Mouse (Mus musculus) cerebellum, postnatal 14 days (tissue): ENCODE measurements around the gene Mex3a.

ENCODE experiments used
- DNase-seq, 2 experiments: peaks; one replicate each; pipeline ENCODE4 v3.0.0; 2021; ENCODE audit warnings: mixed read lengths in 2 of 2

Mex3a gene

DNA sequence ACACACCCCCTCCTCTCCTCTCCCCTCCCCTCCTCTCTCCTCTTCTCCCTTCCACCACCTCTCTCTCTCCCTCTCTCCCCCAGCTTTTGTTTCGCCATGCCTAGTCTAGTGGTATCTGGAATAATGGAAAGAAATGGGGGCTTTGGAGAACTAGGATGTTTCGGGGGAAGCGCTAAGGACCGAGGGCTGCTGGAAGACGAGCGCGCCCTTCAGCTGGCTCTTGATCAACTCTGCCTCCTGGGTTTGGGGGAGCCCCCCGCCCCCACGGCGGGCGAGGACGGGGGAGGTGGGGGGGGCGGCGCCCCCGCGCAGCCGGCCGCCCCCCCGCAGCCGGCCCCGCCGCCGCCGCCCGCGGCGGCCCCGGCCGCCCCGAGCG, at the start of gene Mex3a:
Gene Mex3a, plus strand, starts transcription at position 97 of the 376 bp plus-strand sequence.
- peak in 1 of 2 experiments; percentile 37 for DNase-seq

DNA sequence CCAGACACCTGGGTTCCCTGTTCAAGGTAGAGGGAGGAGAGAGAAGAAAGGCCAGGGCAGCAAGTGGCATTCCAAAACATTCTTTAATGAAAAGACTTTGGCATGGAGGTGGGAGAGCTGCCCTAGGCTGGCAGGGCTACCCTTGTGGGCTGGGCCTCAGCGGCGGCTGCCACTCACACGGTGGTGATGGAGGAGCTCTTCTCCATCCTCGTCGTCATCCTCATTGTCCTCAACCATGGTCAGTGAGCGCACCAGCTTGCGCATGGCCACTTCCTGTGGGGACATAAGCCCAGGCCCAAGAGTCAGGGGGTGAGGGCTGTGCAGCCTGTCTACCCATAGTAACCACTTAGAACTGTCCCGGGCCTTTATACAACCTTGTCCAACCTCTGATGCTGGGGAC, 49.1 kb upstream of the Mex3a start:
- no peak for DNase-seq

DNA sequence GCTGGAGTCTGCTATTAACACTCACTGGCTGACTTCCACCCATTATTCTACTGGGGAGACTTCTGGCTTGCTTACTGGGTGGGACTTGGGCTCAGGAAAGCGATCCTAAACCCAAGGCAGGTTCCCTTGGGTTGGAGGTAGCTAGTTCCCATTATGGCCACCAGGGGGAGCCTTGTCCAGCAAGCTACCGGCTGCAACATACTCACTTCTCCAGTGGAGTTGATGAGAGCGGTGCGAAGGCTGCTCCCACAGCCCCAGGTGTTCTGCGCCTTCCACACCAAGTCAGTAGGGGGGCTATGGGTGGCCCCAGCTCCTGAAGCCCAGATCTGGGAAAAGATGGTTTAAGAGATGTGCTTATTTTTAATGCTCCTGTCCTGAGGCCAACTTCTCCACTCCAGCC, 48.6 kb upstream of the Mex3a start:
- DNase-seq = peak; percentile 89 to 93

DNA sequence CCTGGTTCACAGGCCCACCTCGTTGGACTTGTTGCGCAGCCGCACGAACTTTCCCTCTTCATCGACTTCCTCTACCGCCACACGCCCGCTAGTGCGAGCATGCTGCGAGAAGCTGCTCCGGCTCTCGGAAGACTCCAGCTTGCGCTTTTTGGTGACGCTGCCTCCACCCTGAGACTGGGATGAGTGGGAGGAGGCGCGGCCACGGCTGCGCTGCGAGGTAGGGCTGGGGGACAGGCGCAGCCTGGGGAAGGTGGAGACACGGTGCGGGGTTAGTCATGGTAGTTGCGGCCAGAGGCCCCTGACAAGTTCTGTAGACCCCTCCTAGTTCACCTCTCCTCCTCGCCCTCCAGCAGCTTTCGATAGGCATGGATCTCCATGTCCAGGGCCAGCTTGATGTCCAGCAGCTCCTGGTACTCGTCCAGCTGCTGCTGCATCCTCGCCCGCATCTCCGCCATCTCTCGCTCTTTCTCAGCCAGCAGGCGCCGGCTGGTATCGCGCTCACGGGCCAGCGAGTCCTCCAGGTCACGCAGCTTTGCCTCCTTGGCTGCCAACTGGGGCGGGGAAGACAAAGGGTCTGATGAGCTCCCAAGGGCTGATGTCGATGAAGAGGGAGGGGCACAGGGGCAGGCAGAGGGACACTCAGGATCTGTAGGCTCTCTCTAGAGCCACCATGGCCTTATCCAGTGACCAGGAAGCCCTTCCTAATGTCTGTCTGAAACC, 47.4 kb upstream of the Mex3a start:
- DNase-seq = peak; percentile 58 to 72

DNA sequence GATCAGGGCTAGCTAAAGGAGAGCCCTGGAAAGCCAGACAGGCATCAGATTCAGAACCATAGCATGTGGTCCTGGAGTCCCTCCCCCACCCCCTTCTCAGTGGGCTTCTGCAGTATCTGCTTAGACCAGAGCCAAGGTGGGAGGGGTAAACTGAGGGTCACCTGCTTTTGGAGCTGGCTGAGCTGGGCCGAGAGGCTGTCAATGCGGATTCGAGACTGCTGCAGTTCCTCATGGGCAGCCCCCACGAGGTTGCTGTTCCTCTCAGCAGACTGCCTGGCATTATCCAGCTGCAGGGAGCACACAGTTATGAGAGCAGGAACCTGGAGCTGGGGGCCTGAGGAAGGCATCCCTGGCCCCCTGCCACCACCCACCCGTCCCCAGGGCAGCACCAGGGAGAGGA, 46.2 kb upstream of the Mex3a start:
- DNase-seq = no peak

DNA sequence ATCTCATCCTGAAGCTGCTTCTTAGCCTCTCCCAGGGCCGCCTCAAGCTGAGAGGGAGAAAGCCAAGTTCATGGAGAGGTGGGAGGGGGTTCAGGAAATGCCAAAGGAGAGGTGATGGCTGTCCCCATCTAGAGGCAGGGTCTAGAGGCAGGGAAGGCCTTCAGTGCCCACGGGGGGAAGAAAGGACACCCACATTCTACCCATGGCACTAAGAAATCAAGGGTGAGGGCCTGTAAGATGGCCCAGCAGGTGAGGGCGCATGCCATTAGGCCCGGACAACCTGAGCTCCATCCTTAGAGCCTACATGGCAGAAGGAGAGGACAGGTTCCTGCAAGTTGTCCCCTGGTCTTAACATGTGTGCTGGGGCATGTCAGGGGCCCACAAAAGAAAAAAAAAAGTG, 45.3 kb upstream of the Mex3a start:
- DNase-seq = no peak

DNA sequence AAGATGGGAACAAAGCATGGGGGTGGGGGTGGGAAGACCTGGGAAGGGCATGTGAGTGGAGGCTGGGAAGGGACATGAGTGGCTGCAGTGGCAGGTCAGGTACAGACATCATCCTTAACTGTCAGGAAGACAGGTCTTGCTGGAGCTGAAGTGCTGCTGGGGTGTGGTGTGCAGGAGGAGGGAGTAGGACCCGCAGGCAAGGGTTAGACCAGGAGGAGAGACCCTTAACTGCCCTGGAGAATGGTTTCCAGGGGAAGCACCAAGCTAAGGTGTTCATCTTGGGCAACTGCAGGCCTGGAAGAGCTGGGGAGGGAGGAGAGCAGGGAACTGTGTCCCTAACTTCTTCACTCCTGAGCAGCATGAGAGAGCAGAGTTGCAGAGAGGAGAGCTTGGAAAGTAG, 44.8 kb upstream of the Mex3a start:
- DNase-seq = no peak

DNA sequence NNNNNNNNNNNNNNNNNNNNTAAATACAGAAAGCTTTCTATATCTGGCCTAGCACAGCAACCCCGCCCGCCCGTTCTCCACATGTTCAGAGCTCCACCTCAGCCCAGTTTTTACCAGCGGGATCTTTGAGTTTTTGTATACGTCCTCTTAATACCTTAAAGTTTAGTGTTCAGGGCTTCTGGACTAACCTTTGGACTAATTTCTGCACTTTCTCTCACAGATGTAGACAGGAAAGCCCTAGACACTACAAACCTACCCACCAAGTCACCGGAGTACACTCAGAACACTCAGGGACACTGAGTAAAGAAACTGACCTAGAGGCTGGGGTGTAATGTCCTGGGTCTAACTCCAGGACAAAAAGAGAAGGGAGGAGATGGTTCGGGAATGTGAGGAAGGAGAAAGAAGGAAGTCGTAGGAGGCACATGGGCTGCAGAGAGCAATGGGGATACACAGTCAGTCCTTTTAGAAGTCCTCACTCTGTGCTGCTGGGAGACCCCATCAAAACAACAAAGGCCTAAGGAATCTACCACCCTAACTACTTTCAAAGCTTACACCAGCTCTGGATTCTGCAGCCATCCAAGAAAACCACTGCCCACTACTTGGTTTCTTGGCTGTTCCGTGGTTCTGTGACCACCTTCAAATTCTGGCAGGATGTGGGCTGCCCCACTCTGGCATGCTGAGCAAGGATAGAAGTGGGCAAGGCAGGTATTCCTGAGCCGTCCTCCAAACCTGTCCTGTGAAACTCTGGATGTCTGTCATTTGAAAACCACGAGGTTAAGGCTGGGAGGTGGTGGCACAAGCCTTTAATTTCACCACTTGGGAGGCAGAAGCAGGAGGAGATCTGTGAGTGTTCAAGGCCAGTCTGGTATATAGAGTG, 38.3 kb upstream of the Mex3a start:
- DNase-seq = no peak

DNA sequence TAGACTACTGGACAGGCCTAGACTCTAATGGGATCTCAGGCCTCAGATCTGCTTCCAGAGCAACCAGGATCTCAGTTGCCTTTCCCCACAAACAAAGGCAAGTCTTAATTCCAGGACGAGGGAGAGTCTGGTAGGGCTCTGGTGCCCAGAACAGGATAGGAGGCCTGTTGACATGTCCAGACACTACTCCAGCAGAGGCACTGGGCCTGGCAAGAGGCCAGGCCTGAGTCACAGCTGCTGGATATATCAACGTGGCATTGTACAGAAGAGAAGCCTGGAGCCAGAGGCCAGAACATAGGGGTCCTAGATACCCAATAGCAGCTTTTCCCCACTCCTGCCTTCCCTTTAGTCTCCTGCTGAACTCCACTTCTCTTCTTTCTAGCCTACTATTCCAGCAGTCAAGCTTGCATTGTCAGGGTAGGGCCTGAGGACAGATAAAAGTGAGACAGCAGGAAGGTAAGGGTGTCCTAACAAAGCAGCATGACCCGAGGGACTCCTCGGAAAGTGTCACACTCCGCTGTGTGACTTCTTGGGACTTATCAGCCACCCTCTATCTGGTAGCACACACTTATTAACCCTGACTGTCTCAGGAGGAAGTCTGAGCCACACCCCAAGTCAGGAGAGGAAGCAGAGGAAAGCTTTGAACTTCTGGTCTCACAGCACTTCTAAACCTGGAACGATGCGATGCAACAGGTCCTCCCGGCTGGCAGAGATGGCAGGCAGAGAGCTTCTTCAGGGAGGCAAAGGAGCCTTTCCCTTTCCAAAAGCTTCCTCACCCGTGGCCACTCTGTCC, 37.2 kb upstream of the Mex3a start:
- DNase-seq = no peak

DNA sequence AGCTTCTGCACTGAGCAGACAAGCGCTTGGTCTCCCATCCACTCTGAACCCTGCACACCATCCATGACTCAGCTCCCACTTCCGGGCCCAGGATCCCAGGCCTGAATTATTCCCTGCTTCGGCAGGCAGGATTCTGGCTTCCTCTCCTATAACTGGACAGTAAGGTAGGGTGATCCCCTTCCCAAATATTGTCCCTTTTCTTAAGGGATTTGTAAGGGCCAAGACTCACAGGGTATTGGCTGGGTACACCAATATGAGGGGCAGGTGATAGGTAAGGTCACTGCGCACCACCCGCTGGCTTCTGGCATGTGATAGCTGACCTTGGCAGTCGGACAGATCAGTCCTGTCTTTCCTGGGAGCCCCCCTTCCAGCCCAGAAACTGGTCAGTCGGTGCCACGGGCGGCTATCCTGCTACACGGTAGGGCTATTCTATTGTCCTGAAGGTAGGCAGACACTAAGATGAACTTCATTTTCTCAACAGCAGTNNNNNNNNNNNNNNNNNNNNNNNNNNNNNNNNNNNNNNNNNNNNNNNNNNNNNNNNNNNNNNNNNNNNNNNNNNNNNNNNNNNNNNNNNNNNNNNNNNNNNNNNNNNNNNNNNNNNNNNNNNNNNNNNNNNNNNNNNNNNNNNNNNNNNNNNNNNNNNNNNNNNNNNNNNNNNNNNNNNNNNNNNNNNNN, 36.3 kb upstream of the Mex3a start:
- peak in 1 of 2 experiments; percentile 50 for DNase-seq

DNA sequence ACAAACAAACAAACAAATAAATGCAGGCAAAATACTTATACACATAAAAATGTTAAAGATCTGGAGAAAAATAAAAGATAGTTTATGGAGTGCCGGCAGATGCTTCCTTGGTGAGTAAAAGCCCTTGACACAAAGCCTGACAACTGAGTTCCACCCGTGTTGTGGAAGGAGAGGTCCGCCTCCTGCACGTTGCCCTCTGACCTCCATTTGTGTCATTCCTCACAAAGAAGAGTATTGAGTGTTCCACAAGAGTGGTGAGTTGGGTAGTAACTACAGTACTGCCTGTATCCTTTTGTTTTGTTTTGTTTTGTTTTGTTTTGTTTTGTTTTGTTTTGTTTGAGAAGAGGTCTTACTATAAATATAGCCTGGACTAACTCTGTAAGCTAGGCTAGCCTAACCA, 32.6 kb upstream of the Mex3a start:
- DNase-seq = no peak

DNA sequence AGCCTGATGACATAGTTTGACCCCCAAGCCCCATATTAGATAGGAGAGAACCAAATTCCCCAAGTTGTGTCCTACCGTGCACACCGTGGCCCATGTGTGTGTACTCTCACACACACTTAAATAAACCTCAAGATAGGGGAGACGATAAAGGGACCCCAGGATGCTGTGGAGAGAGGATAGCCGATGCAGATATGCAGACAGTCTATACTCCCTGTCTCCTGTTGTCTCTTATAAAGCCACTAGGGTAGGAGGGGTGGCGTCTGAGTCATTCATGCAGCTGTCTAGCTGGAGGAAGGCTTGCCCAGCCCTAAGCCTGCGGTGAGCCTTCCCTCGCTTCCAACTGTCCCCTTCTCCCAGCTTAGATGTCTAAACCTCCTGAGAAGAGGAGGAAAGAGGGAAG, 32.1 kb upstream of the Mex3a start:
- DNase-seq = no peak

DNA sequence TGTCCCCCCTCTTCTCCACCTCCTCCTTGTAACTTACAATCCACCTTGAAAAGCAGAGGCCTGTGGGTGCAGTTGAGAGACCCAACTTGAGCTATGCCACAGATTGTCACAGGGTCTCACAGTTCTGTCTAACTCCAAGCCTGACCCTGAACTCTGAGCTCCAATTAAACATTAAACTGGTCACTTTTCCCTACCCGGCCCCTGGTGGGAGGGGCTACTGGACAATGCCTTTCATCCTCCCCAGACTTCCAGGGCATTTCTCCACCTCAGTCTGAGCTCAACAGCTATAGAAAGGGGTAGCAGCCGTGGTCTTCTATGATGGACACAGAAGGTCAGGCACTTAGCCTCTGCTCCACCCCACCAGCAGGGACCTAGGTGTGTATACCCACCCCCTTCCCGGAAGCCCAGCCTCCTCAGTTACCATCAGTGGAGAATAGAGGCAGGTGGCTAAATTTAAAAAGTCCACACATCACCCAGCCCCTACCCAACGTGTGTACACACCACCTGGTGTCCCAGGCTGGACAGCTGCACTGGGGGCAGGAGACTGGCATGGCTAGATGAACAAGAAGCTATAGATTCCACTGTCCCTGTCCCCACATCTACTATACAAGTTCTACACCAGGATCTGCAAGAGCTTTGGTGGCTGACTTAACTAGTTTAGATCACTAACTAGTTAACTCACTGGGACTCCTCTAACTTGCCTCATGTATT, 31.4 kb upstream of the Mex3a start:
- no peak for DNase-seq

DNA sequence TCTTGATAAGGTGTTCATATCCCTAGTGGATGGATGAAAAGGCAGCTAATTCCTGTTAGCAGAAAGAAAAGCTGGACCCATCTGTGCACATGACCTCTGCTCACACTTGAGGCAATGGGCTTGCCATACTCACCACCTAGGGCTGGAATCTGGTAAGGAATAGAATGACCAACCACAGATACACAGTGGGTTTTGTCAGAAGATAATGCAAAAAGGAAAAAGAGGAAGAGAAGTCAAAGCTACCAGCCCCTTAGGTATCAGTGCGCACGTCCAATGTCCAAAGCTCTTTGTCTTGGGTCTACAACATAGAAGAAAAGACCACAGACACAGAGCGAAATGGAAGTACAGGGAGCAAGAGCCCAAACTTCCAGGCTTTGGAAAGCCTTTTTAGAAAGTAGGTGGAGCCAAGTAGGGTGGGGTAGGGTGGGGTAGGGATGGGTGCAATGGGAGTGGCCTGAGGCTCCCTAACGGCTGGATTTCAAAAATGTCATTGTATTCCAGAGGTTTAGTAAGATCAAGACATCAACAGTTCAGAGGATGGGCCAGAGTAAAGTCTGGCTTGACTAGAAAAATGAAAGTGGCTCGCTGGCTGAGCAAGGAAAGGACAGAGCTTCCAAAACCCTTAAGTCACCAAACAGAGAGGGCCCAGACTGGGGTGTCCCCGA, 30.7 kb upstream of the Mex3a start:
- no peak for DNase-seq

DNA sequence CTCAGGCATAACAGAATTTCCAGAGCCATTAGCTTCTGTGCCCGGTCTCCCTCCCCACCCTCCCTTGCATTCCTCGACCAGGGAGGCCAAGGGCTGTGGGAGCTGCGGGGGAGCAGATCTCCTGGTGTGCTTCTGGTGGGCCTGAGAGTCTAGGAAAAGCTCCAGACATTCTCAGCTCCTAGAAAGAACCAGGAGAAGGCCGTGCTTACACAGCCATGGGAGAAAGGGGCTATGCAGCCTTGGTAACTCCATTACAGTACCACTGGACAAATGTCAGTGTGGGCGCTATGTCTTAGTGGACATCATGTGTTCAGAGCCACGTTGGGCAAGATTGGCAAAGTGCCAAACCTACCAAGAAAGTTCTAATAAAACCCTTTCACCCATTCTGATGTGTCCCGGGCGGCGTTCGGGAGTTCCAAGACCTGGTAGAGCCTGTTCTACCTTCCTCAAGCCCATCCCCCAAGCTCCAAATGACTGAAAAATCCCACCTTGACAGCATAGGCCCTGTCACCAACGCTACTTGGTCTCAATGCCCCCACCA, 30.1 kb upstream of the Mex3a start:
- peak; percentile 50 to 54 for DNase-seq

DNA sequence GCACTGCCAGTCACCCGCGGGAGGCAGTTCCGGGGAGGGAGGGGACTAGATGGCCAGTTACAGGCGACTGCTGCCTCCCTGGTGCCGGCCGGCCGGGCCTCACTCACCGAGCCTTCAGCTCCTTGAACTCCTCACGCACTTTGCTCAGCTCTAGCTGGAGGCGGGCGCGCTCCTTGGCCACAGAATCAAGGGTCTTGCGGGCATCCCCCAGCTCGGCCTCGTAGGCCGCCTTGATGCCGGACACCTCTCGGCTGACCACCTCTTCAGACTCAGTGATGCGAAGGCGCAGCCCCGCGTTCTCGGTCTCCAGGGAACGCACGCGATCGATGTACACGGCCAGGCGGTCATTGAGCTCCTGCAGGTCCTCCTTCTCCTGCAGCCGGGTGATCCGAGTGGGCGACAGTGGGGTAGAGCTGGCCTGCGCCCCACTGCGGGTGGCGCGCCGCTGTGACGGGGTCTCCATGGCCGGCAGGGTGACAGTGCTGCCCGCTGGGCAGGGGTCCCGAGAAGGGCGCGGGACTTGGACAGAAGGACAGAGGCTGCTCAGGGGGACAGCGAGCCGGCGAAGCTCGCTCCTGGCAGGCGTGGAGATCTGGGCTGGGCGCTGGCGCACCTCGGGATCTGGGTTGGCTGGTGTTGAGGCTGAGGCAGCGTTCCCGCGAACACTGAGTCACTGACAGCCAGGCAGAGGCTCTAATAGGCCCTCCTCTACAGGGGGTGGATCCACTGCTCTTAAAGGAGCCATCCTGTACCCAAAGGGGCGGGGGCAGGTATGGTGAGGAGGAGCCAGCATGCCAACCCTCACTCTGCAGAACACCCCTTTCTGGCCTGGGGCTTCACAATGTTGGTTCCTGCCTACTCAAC, 29.3 kb upstream of the Mex3a start:
- DNase-seq = peak; percentile 92 to 93

DNA sequence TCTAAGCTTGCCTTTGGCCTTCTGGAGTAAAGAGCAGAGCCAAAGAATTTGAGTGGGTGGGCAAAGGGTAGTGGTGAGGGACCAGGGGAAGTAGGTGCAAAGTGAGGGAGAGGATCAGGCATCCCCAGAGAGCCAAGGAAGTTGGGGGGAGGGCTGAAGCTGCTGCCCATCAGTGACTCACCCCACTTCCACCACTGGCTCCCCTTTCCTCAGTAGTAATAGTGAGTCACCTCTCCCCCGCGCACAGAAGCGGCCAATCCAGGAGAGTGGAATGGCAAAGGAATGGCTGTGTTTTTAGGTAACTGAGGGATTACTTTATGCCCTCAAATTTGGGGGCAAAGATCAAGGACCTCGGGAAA, 28.7 kb upstream of the Mex3a start:
- no peak for DNase-seq

DNA sequence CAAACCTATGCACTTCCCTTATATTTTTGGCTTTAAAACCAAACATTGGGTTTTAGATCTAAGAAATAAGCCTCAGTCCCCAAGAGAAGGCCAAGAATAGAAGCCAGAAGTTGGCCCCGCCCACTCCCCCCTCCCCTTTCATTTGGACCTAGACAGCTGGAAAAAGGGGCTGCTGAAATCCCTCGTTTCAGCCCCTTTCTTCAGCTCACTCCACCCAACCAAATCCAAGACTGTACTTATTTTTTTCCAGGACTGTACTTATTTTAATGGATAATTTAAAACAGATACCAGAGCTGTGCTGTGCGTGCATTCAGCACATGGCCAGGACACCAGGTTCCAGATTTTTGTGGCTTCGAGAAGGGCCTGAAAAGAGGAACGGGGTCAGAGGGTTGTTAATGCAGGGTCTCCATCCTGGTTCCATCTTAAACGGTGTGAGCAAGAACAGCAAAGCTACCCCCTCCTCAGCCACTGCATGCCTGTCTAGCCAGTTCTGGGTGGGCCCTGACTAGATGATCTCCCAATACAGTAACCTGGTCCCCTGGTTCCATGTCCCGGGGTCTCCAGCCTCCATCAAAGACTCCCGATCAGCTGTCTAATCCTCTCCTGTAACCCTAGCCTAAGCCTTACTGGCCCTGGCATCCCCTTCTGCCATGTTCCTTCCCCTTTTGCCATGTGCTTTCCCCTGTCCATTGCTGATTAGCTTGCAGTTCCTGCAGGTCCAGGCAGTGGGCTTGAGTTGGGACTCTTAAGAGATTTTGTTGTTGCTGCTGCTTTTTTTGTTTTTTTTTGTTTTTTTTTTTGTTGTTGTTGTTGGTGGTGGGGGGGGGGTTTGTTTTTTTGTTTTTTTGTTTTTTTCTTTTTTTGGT, 28.1 kb upstream of the Mex3a start:
- no peak for DNase-seq

DNA sequence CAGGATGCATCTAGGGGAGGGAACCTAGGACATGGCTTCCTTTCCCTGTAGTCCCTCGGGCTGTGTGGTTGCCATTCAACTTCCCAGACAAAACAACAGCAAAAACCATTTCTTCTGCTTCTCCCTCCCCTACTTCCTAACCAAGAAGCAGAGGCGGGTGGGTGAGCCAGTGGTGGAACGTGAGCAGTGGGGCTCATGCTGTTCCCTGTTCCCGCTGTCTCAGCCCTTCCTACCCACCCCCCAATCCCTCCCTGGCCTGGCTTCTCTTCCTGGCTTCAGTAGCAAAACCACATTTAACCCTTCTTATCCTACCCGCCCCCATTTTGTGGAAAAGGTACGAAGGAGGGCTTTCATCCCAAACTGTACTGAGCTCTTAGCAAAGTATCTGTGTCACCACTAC, 27.1 kb upstream of the Mex3a start:
- no peak for DNase-seq
